Mouse (Mus musculus) heart, postnatal 25 days (tissue): ENCODE measurements around the gene Arg1. TPM values are rescaled to one million over a fixed set of nuclear protein-coding genes. Genes with fewer than 3 reads are reported as not detected.

ENCODE experiments used
- DNase-seq: peaks from one replicate; pipeline ENCODE4 v3.0.0; 2022; ENCODE audit warnings: low spot score
- intact Hi-C: fragments of 180-260 bp; cut with DNase I; formaldehyde crosslinking; loops from one replicate; pipeline ENCODE4 v1.15.1; 2025
- total RNA-seq, 2 experiments: library from RNA; stranded (reverse); gene quantifications; 2 replicates each; pipeline ENCODE4 v1.2.3; 2021

Gene Arg1
- under 1 TPM in 1 of 2 experiments, not detected in 1; 0.17 TPM for total RNA-seq

- intact Hi-C loops = no loop called here
- DNase-seq = no peak
These were observed at the start of gene Arg1 for GRCm38 (mm10) chr10:24926962-24927720. Gene Arg1 (minus strand): TSS chr10:24927484.

- DNase-seq = no peak
- intact Hi-C loops = no loop called here
These were observed 46.7 kb upstream of the Arg1 start for GRCm38 (mm10) chr10:24973845-24974514.

GRCm38 (mm10) chr10:24973385-24973784, 46.1 kb upstream of the Arg1 start:
- intact Hi-C loops = no loop called here
- DNase-seq = no peak

GRCm38 (mm10) chr10:24972923-24973322, 45.6 kb upstream of the Arg1 start:
- intact Hi-C loops = no loop called here
- no peak for DNase-seq

GRCm38 (mm10) chr10:24965821-24966550, 38.7 kb upstream of the Arg1 start:
- DNase-seq = no peak
- intact Hi-C loops = no loop called here

GRCm38 (mm10) chr10:24961889-24962288, 34.6 kb upstream of the Arg1 start:
- no peak for DNase-seq
- intact Hi-C loops = loop anchor here (1.0 kb wide), 1 partner anchor 257 kb away; no protein-coding TSS in a partner anchor

- no peak for DNase-seq
- intact Hi-C loops = loop anchor here (1.0 kb wide), 1 partner anchor 258 kb away; no protein-coding TSS in a partner anchor
These were observed 33.8 kb upstream of the Arg1 start for GRCm38 (mm10) chr10:24961112-24961511.

GRCm38 (mm10) chr10:24959043-24959916, 32.0 kb upstream of the Arg1 start:
- DNase-seq = no peak
- intact Hi-C loops = no loop called here

- intact Hi-C loops = no loop called here
- no peak for DNase-seq
These were observed 31.2 kb upstream of the Arg1 start for GRCm38 (mm10) chr10:24958280-24959042.

- DNase-seq = no peak
- intact Hi-C loops = no loop called here
These were observed 26.6 kb upstream of the Arg1 start for GRCm38 (mm10) chr10:24953876-24954275.

- intact Hi-C loops = no loop called here
- DNase-seq = no peak
These were observed 25.3 kb upstream of the Arg1 start for GRCm38 (mm10) chr10:24952549-24952948.

GRCm38 (mm10) chr10:24951575-24951974, 24.3 kb upstream of the Arg1 start:
- no peak for DNase-seq
- intact Hi-C loops = no loop called here

GRCm38 (mm10) chr10:24950223-24950622, 22.9 kb upstream of the Arg1 start:
- no peak for DNase-seq
- intact Hi-C loops = no loop called here

- intact Hi-C loops = no loop called here
- DNase-seq = no peak
These were observed 21.0 kb upstream of the Arg1 start for GRCm38 (mm10) chr10:24948278-24948677.

GRCm38 (mm10) chr10:24947871-24948270, 20.6 kb upstream of the Arg1 start:
- no peak for DNase-seq
- intact Hi-C loops = no loop called here

- DNase-seq = no peak
- intact Hi-C loops = no loop called here
These were observed 2.9 kb upstream of the Arg1 start for GRCm38 (mm10) chr10:24930143-24930542.

- DNase-seq = no peak
- intact Hi-C loops = no loop called here
These were observed 788 bp upstream of the Arg1 start for GRCm38 (mm10) chr10:24928072-24928471.

- DNase-seq = no peak
- intact Hi-C loops = no loop called here
These were observed 904 bp downstream of the Arg1 start for GRCm38 (mm10) chr10:24926380-24926779.

GRCm38 (mm10) chr10:24924296-24924695, 3.0 kb downstream of the Arg1 start:
- DNase-seq = no peak
- intact Hi-C loops = no loop called here
